Mouse (Mus musculus) heart, embryonic 10.5 days (tissue): ENCODE results near the gene Fbxl19. TPM values are rescaled to one million over a fixed set of nuclear protein-coding genes. Genes with fewer than 3 reads are reported as not detected.

Source experiments
- DNase-seq: peaks from one replicate; pipeline ENCODE4 v3.0.0-alpha.2; 2017; ENCODE audit warnings: low spot score
- H3K27ac ChIP-seq: fragments of 300-500 bp; sonication (generic); 2 replicates; pipeline ENCODE4 v1.5.1; 2016; ENCODE audit warnings: mild to moderate bottlenecking
- H3K27me3 ChIP-seq: fragments of 300-500 bp; sonication (generic); 2 replicates; pipeline ENCODE4 v1.6.1; 2016; ENCODE audit warnings: mild to moderate bottlenecking; ENCODE audit not compliant: poor library complexity, insufficient read depth, severe bottlenecking
- H3K36me3 ChIP-seq: fragments of 300-500 bp; sonication (generic); 2 replicates; pipeline ENCODE4 v1.6.1; 2016; ENCODE audit warnings: mild to moderate bottlenecking, moderate library complexity
- H3K4me1 ChIP-seq: fragments of 300-500 bp; sonication (generic); 2 replicates; pipeline ENCODE4 v1.6.1; 2016; ENCODE audit warnings: mild to moderate bottlenecking
- H3K4me3 ChIP-seq: fragments of 300-500 bp; sonication (generic); 2 replicates; pipeline ENCODE4 v1.5.1; 2016; ENCODE audit warnings: mild to moderate bottlenecking, moderate library complexity
- H3K9me3 ChIP-seq: fragments of 300-500 bp; sonication (generic); 2 replicates; pipeline ENCODE4 v1.6.1; 2016; ENCODE audit warnings: mild to moderate bottlenecking, moderate library complexity
- WGBS: fragments of 180-500 bp; shearing (Covaris S2); methylation state at CpG from one replicate; pipeline ENCODE4 v1.1.7; 2016; 5-methylcytosine and 5-hydroxymethylcytosine counted together
- microRNA counts: library from miRNA; unstranded; fragments of <30 nt; microRNA quantifications from one replicate; lab custom pipeline; 2017
- microRNA-seq: library from miRNA; unstranded; fragments of <30 nt; microRNA quantifications from one replicate; pipeline ENCODE4, GENCODE M21; 2017
- polyA plus RNA-seq: library from polyadenylated mRNA; unstranded; fragments of >200 nt; fragmentation: Nextera tagmentation; extraction: Ambion mirVana; gene quantifications from 2 replicates; pipeline ENCODE4 v1.2.1, GENCODE M21; 2016

The Fbxl19 gene
- polyA plus RNA-seq, 1 experiment from 2014 or later, result 4.8 TPM

DNA sequence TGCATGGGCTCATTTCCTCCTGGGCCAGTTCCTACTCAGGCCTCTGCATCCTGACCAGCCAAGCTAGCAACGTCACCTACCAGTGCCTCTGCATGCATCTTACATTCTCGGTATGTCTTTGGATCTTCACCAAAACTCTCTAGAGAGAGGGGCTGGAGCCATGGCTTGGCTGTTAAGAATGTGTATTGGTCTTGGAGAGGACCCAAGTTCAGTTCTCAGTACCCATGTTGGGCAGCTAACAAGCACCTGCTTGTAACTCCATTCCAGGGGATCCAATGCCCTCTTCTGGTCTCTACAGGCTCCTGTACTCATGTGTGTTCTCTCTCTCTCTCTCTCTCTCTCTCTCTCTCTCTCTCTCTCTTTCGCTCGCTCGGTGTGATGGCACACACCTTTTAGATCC is 73.4 kb downstream of the Fbxl19 start:
- no peak overlapping the region for H3K27ac ChIP-seq
- peaks cover 21% of the 10 kb centered on the region for H3K4me1 ChIP-seq
- H3K4me3 ChIP-seq, result no peak overlapping the region
- DNase-seq, result no peak
- no peaks in the 10 kb centered on the region for H3K27me3 ChIP-seq
- H3K9me3 ChIP-seq, result no peaks in the 10 kb centered on the region
- 85% methylated on average over 5 of the region's 5 CpGs for WGBS
- H3K36me3 ChIP-seq, result 0 out of 2 replicates have a peak, but pooled peaks cover 3% of the 10 kb centered on the region

MicroRNAs within 50 kb of the gene (microRNA counts, 519-probe panel; counts per million panel counts)
- not detected for microRNA mmu-miR-762 (lab: Ali Mortazavi, UCI)

Small RNA genes within 50 kb of the gene (microRNA-seq; reads per million reads assigned to microRNA genes)
- not detected for gene Mir762

Other genes with a start within 250 kb of the Fbxl19 start
- 47.4 and 56.4 TPM in 2 replicates for gene Srcap, start 232.6 kb upstream of the Fbxl19 start, polyA plus RNA-seq
- gene Gm42715, start 225.0 kb upstream of the Fbxl19 start, polyA plus RNA-seq, result 9.4 and 10.0 TPM in 2 replicates
- 4.7 and 5.2 TPM in 2 replicates for gene Tmem265, start 183.2 kb upstream of the Fbxl19 start, polyA plus RNA-seq
- gene Phkg2, start 171.2 kb upstream of the Fbxl19 start, polyA plus RNA-seq, result 44.2 and 46.6 TPM in 2 replicates
- 9.5 and 10.2 TPM in 2 replicates for gene Ccdc189, start 155.9 kb upstream of the Fbxl19 start, polyA plus RNA-seq
- 37.5 and 46.3 TPM in 2 replicates for gene Rnf40, start 155.8 kb upstream of the Fbxl19 start, polyA plus RNA-seq
- gene Zfp629, start 128.7 kb upstream of the Fbxl19 start, polyA plus RNA-seq, result 13.0 and 13.8 TPM in 2 replicates
- gene Bcl7c, start 35.6 kb upstream of the Fbxl19 start, polyA plus RNA-seq, result 32.3 and 59.4 TPM in 2 replicates
- 3.4 and 6.5 TPM in 2 replicates for gene Ctf1, start 31.8 kb upstream of the Fbxl19 start, polyA plus RNA-seq
- 0.26 TPM in 1 of 2 replicates, not detected in the other for gene Ctf2, start 12.4 kb upstream of the Fbxl19 start, polyA plus RNA-seq
- gene Orai3, start 25.3 kb downstream of the Fbxl19 start, polyA plus RNA-seq, result 12.9 and 19.8 TPM in 2 replicates
- gene Setd1a, start 32.1 kb downstream of the Fbxl19 start, polyA plus RNA-seq, result 13.2 and 23.7 TPM in 2 replicates
- gene Gm49388, start 41.1 kb downstream of the Fbxl19 start, polyA plus RNA-seq, result not detected in 2 replicates
- 14.9 and 17.1 TPM in 2 replicates for gene Hsd3b7, start 56.1 kb downstream of the Fbxl19 start, polyA plus RNA-seq
- 32.4 and 36.3 TPM in 2 replicates for gene Stx4a, start 79.8 kb downstream of the Fbxl19 start, polyA plus RNA-seq
- gene Stx1b, start 80.0 kb downstream of the Fbxl19 start, polyA plus RNA-seq, result 1.1 and 3.2 TPM in 2 replicates
- gene Zfp646, start 131.7 kb downstream of the Fbxl19 start, polyA plus RNA-seq, result 10.6 and 11.7 TPM in 2 replicates
- gene Zfp668, start 132.3 kb downstream of the Fbxl19 start, polyA plus RNA-seq, result 15.7 and 21.7 TPM in 2 replicates
- gene Prss53, start 146.4 kb downstream of the Fbxl19 start, polyA plus RNA-seq, result 1.2 and 1.9 TPM in 2 replicates
- gene Gm21974, start 150.9 kb downstream of the Fbxl19 start, polyA plus RNA-seq, result not detected in 2 replicates
- gene Vkorc1, start 151.1 kb downstream of the Fbxl19 start, polyA plus RNA-seq, result 81.7 and 89.4 TPM in 2 replicates
- 143 and 176 TPM in 2 replicates for gene Bckdk, start 159.5 kb downstream of the Fbxl19 start, polyA plus RNA-seq
- gene Kat8, start 168.0 kb downstream of the Fbxl19 start, polyA plus RNA-seq, result 31.0 and 39.7 TPM in 2 replicates
- 2.3 and 8.9 TPM in 2 replicates for gene Prss8, start 185.6 kb downstream of the Fbxl19 start, polyA plus RNA-seq
- 10.9 and 13.0 TPM in 2 replicates for gene Prss36, start 202.2 kb downstream of the Fbxl19 start, polyA plus RNA-seq
- 280 and 362 TPM in 2 replicates for gene Fus, start 222.9 kb downstream of the Fbxl19 start, polyA plus RNA-seq
- gene Pycard, start 249.3 kb downstream of the Fbxl19 start, polyA plus RNA-seq, result 27.8 and 35.5 TPM in 2 replicates